Mouse (Mus musculus): ENCODE results near the gene Pik3r5. TPM values are rescaled to one million over a fixed set of nuclear protein-coding genes. Genes with fewer than 3 reads are reported as not detected.

Pik3r5 gene
- total RNA-seq, 2 experiments from 2014 or later: 4.0 to 4.1 TPM

DNA sequence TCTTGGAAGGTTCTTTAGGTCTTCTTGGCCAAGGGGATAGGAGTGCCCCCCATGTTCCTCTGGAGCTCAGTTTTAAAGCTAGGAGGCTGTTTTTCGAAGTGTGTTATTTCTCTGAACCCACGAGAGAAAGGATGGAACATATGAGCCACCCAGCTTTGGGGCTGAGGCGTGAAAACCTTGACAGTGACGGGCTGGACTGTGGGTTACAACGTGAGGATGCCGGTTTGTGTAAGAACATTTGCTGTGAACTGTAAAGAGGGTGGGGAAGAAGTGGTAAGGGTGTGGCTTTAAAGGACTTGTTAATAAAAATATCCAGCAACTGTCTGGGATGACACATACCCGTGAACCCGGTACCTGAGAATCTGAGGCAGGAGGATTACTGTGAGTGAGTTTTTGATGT is 10.4 kb downstream of the Pik3r5 start:
- intact Hi-C loops (cut with DNase I): no loop called here

DNA sequence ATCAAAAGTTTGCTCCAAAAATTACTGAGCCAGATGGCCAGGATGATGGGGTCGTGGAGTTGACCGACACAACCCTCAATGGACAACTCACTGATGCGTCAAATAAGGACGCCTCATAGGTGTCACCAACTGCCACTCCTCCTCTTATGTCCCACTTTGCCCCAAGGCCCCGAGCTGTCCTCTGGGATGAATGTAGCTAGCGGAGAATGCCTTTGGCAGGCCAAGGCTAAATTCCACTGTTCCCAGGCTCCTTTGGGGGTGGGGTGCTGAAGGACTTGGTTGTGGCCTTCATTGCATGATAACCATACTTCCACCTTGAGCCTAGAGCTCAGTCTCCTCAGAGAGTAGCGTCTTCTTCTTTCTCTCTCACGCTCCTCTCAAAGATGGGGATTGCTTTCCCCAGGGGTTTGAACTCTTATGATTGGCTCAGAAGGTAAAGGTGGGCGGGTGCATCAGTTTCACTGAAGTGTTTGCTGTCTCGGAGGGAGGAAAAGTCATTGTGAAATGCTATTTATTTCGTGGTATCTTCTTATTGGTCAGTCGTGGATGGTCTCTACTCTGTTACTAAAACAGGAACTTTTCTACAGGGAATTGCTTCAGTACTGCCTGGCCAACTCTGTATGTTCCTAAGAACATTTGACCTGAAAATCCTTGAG is 11.2 kb downstream of the Pik3r5 start:
- DNase-seq (ENCODE audit: low spot score in 2 of 2): no peak
- intact Hi-C loops (cut with DNase I): no loop called here

More for the DNA sequence above, 10.4 kb downstream of the Pik3r5 start:
- DNase-seq (ENCODE audit: low spot score in 2 of 2): no peak

GRCm38 (mm10) chr11:68445901-68446300 is 14.0 kb downstream of the Pik3r5 start:
- DNase-seq (ENCODE audit: low spot score in 2 of 2): no peak
- intact Hi-C loops (cut with DNase I): no loop called here

DNA sequence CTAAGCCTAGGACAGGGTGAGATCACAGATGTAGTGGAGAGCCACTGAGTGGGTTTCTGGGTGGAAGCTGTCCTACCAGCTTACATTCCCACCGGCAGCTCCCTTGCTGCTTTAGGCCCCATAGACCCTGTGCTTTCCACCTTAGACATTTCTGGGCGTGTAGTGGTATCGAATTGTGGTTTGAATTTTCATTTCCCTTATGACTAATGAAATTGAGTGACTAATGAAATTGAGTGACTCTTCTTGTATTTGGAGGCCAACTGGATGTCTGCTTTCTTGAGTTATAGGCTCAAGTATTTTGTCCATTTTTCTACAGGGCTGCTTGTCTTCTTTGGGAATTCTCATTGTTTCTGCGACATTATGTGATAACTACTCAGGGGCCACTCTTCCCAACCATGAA is 14.6 kb downstream of the Pik3r5 start:
- intact Hi-C loops (cut with DNase I): no loop called here
- DNase-seq (ENCODE audit: low spot score in 2 of 2): no peak

DNA sequence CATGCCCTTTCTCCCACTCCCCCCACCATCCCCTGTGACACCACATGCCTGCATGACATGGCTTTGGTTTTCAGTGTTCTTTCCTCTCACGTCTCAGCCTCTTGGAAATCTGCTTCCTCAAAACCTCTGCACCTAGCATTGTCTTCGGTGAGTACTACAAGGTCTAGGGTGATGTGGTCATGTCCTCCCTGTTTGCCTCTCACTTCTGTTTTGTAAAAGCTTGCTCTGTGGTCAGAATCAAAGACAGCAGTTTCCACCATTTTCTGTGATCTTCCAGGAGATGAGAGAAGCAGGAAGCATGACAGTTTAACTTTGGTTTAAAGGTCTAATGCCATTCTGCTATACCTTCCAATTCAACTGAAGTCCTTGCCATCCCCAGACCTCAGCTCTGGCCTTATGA is 15.3 kb downstream of the Pik3r5 start:
- intact Hi-C loops (cut with DNase I): no loop called here

GRCm38 (mm10) chr11:68448356-68448755 is 16.4 kb downstream of the Pik3r5 start:
- no peak for DNase-seq (ENCODE audit: low spot score in 2 of 2)
- intact Hi-C loops (cut with DNase I): no loop called here

More for the DNA sequence above, 15.3 kb downstream of the Pik3r5 start:
- no peak for DNase-seq (ENCODE audit: low spot score in 2 of 2)

- DNase-seq (ENCODE audit: low spot score in 2 of 2): no peak
- intact Hi-C loops (cut with DNase I): no loop called here
These were observed 19.4 kb downstream of the Pik3r5 start for GRCm38 (mm10) chr11:68451282-68451735.

DNA sequence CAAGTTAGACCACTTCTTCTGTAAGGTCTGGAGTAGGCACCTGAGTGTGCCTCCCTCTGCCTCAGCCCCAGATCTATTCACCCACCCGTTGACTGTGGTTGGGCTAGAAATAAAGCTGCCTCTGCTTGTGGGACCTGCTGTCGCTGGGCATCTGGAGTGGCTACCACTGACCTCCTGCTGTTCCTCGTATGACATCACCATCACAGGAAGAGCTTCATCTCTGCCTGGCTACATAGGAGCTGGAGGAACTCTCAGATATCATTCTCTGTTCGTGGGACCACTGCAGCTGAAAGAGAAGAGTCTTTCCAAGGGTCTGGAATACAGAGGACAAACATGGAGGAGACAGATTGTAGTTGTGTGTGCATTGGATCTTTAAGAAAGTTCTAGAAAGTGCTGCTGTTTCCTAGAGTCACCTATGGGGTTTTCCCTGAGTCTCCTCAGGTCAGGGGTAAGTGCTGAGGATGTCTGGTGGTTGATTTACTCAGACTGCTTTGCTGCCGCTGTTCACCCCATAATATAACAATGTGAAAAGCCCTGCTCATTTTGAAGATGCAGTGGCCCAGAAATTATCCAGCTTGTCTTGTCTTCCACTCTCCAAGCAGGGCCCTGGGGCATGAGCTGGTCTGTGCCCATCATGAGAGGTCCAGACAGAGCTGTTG is 20.0 kb downstream of the Pik3r5 start:
- intact Hi-C loops (cut with DNase I): no loop called here
- no peak for DNase-seq (ENCODE audit: low spot score in 2 of 2)

DNA sequence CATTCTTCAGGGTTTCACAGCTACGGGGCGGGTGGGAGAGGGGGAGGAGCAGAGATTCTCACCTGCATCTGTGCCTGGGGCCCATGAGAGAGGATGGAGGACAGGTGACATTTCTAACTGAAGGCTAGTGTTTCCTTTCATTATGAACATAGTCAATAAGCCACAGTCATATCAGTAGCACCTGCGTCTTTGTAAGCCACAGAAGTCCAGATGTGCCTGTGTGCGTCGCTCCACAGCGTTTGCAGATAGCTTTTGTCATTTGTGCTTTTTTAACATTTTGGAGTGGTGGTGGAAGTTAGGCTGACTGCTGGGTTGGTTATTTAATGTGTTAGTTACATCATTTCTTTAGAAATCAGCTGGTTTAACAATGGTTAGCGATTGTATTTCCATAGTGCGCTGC is 20.8 kb downstream of the Pik3r5 start:
- DNase-seq (ENCODE audit: low spot score in 2 of 2): no peak
- intact Hi-C loops (cut with DNase I): no loop called here

DNA sequence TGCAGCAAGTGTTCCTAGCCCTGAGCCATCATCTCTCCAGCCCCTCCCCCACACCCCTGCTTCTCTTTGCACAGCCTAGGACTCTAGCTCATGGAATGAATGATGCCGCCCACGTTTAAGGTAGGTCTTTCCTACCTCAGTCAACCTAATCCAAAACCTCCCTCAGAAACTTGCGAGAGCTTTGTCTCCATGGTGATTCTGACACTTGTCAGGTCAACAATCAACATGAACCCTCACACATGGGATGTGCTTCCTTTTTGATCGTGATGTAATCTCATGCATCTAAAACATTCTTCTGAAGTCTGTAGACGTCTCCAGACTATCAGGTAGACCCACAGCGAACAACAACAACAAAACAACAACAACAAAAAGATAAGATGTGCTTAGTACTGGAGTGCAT is 21.4 kb downstream of the Pik3r5 start:
- no peak for DNase-seq (ENCODE audit: low spot score in 2 of 2)
- intact Hi-C loops (cut with DNase I): no loop called here

GRCm38 (mm10) chr11:68458086-68458485 is 26.2 kb downstream of the Pik3r5 start:
- no peak for DNase-seq (ENCODE audit: low spot score in 2 of 2)
- intact Hi-C loops (cut with DNase I): no loop called here

DNA sequence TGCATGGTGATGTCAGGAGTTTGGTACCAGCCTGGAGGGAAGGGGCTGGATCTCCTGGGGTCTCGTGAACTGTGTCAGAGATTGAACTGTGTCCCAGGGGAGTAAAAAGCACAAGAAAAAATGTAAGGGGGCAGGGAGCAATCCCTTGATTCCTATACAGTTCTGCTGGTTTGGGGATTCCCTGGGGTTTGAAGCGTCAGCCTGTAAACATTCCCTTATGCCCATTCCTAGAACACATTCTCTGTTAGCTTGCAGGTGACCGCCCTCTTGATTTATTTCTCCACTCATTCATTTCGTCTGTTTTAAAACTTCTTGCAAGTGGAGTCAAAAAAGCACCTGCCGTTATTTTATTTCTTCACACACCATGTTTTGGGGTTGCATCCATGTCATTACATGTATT is 27.1 kb downstream of the Pik3r5 start:
- intact Hi-C loops (cut with DNase I): no loop called here

GRCm38 (mm10) chr11:68459486-68459885 is 27.6 kb downstream of the Pik3r5 start:
- DNase-seq (ENCODE audit: low spot score in 2 of 2): no peak
- intact Hi-C loops (cut with DNase I): no loop called here

More for the DNA sequence above, 27.1 kb downstream of the Pik3r5 start:
- no peak for DNase-seq (ENCODE audit: low spot score in 2 of 2)

GRCm38 (mm10) chr11:68462716-68463115 is 30.8 kb downstream of the Pik3r5 start:
- intact Hi-C loops (cut with DNase I): no loop called here
- DNase-seq (ENCODE audit: low spot score in 2 of 2): no peak

GRCm38 (mm10) chr11:68464260-68464659 is 32.3 kb downstream of the Pik3r5 start:
- DNase-seq (ENCODE audit: low spot score in 2 of 2): no peak
- intact Hi-C loops (cut with DNase I): no loop called here

DNA sequence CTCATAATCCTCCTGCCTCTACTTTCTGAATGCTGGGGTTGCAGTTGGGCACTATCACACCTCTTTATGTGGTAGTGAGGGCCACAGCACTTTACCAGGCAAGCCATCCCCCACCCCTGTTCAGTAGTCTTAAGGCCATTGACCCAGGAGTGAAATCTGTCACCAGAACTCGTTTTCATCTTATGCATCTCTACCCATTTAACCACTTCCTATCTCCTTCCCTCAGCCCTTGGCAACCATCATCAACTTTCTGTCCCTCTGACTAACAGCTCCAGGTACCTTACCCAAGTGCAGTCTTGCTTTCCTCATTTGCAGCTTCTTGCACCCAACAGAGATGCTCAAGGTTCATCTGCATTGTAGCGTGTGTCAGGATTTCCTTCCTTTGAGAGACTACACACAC is 33.2 kb downstream of the Pik3r5 start:
- DNase-seq (ENCODE audit: low spot score in 2 of 2): no peak
- intact Hi-C loops (cut with DNase I): no loop called here

DNA sequence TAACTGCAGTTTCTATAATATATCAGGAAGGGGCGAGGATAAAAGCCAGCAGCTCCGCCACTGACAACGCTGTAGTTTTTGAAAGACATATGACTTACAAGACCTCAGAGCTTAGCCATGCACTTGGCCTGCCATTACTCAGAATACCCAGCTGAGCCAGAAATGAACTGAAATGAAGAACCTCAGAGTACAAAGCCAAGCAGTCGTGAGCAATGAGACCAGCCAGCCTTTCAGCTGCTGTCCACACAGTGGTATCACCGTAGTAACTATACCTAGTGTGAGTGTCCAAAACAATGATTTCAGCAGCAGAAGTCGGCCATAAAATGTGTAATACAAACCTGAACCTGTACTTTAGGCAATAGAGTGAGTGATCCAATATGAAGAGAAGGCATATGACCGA is 35.5 kb downstream of the Pik3r5 start:
- DNase-seq (ENCODE audit: low spot score in 2 of 2): no peak
- intact Hi-C loops (cut with DNase I): no loop called here

- DNase-seq (ENCODE audit: low spot score in 2 of 2): no peak
- intact Hi-C loops (cut with DNase I): no loop called here
These were observed 36.2 kb downstream of the Pik3r5 start for GRCm38 (mm10) chr11:68467962-68468612.

DNA sequence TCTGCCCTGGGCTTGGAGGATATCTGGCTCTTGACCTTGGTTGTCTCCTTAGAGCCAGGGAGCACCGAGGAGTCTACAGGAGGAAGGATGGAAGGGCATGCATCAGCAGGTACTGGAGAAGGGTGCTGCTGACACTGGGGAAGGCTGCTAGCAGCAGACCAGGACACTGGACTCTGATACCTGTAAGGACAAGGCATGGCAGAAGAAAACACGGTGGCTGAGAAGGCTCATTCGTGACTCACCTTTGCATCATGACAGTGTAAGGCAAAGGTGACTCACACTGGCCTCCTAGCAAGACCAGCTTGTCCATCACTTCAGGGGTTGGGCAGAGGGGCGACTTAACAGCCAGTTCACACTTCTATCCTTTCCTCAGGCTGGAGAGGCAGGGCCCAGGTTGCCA is 37.0 kb downstream of the Pik3r5 start:
- intact Hi-C loops (cut with DNase I): no loop called here
- DNase-seq (ENCODE audit: low spot score in 2 of 2): no peak

GRCm38 (mm10) chr11:68472162-68472849 is 40.4 kb downstream of the Pik3r5 start:
- no peak for DNase-seq (ENCODE audit: low spot score in 2 of 2)

More at GRCm38 (mm10) chr11:68472162-68472849, 40.4 kb downstream of the Pik3r5 start:
- intact Hi-C loops (cut with DNase I): loop anchor here (5.0 kb wide), 1 partner anchor 35 kb away; no protein-coding TSS in a partner anchor
